Mouse (Mus musculus) limb, embryonic 12.5 days (tissue): ENCODE data around the gene Sema6d. TPM values are rescaled to one million over a fixed set of nuclear protein-coding genes. Genes with fewer than 3 reads are reported as not detected.

Source experiments
- ATAC-seq: fragments of 200-750 bp; cut with Nextera tagmentation; 2 replicates; pipeline ENCODE4 v1.8.0; 2017; ENCODE audit warnings: low read depth, moderate TSS enrichment; ENCODE audit not compliant: insufficient number of reproducible peaks, insufficient read depth, low FRiP score, low TSS enrichment
- H3K27ac ChIP-seq: fragments of 300-500 bp; sonication (generic); 2 replicates; pipeline ENCODE4 v1.5.1; 2016; ENCODE audit warnings: mild to moderate bottlenecking, moderate library complexity
- H3K27me3 ChIP-seq: fragments of 300-500 bp; sonication (generic); 2 replicates; pipeline ENCODE4 v1.6.1; 2016; ENCODE audit warnings: mild to moderate bottlenecking, moderate library complexity
- H3K36me3 ChIP-seq: fragments of 300-500 bp; sonication (generic); 2 replicates; pipeline ENCODE4 v1.6.1; 2016; ENCODE audit warnings: mild to moderate bottlenecking, moderate library complexity
- H3K4me1 ChIP-seq: fragments of 300-500 bp; sonication (generic); replicated peaks from 2 replicates; pipeline ENCODE4 v1.6.1; 2016
- H3K4me2 ChIP-seq: fragments of 300-500 bp; sonication (generic); 2 replicates; pipeline ENCODE4 v1.6.1; 2016; ENCODE audit warnings: mild to moderate bottlenecking, moderate library complexity
- H3K4me3 ChIP-seq: fragments of 300-500 bp; sonication (generic); replicated peaks from 2 replicates; pipeline ENCODE4 v1.5.1; 2016; ENCODE audit warnings: mild to moderate bottlenecking
- H3K9ac ChIP-seq: fragments of 300-500 bp; sonication (generic); replicated peaks from 2 replicates; pipeline ENCODE4 v1.6.1; 2016; ENCODE audit warnings: mild to moderate bottlenecking, moderate library complexity
- H3K9me3 ChIP-seq: fragments of 300-500 bp; sonication (generic); 2 replicates; pipeline ENCODE4 v1.6.1; 2016; ENCODE audit warnings: mild to moderate bottlenecking, moderate library complexity
- WGBS: fragments of 180-500 bp; shearing (Covaris S2); methylation state at CpG from one replicate; pipeline ENCODE4 v1.1.7; 2016; 5-methylcytosine and 5-hydroxymethylcytosine counted together
- polyA plus RNA-seq: library from polyadenylated mRNA; unstranded; fragments of >200 nt; fragmentation: Nextera tagmentation; extraction: Ambion mirVana; gene quantifications from 2 replicates; pipeline ENCODE4 v1.2.1, GENCODE M21; 2016

The Sema6d gene
- polyA plus RNA-seq, 1 experiment from 2014 or later: 6.7 TPM

GRCm38 (mm10) chr2:124176265-124176664 is 86.5 kb downstream of the Sema6d start:
- no peak overlapping the region for H3K4me3 ChIP-seq
- H3K9ac ChIP-seq: no peak overlapping the region
- no peak for ATAC-seq
- no peak overlapping the region for H3K4me2 ChIP-seq
- H3K27me3 ChIP-seq: no peaks in the 10 kb centered on the region
- H3K9me3 ChIP-seq: no peaks in the 10 kb centered on the region
- H3K36me3 ChIP-seq: no peaks in the 10 kb centered on the region
- H3K27ac ChIP-seq: no peak overlapping the region
- 40% methylated on average over 1 of the region's 1 CpGs for WGBS
- no peaks in the 10 kb centered on the region for H3K4me1 ChIP-seq

GRCm38 (mm10) chr2:124176711-124177169 is 87.0 kb downstream of the Sema6d start:
- Histone ChIP-seq H3K9ac (no peak overlapping the region), H3K36me3 (no peaks in the 10 kb centered on the region), H3K4me2 (no peak overlapping the region), H3K4me1 (no peaks in the 10 kb centered on the region), H3K4me3 (no peak overlapping the region), H3K27me3 (no peaks in the 10 kb centered on the region), H3K9me3 (no peaks in the 10 kb centered on the region), H3K27ac (no peak overlapping the region)
- no peak for ATAC-seq
- WGBS: 54% methylated on average over 4 of the region's 4 CpGs

GRCm38 (mm10) chr2:124189271-124189670 is 99.5 kb downstream of the Sema6d start:
- WGBS: 86% methylated on average over 2 of the region's 2 CpGs
- Histone ChIP-seq H3K4me3 (no peak overlapping the region), H3K4me2 (no peak overlapping the region), H3K4me1 (no peaks in the 10 kb centered on the region), H3K9me3 (no peaks in the 10 kb centered on the region), H3K27me3 (no peaks in the 10 kb centered on the region), H3K36me3 (no peaks in the 10 kb centered on the region), H3K9ac (no peak overlapping the region), H3K27ac (no peak overlapping the region)
- ATAC-seq: no peak

GRCm38 (mm10) chr2:124194041-124194440 is 104.3 kb downstream of the Sema6d start:
- Histone ChIP-seq H3K4me3 (no peak overlapping the region), H3K4me1 (no peaks in the 10 kb centered on the region), H3K4me2 (no peak overlapping the region), H3K36me3 (no peaks in the 10 kb centered on the region), H3K27ac (no peak overlapping the region), H3K9ac (no peak overlapping the region), H3K27me3 (no peaks in the 10 kb centered on the region), H3K9me3 (no peaks in the 10 kb centered on the region)
- 80% methylated on average over 5 of the region's 5 CpGs for WGBS
- no peak for ATAC-seq

- no peak for ATAC-seq
- no peaks in the 10 kb centered on the region for H3K9me3 ChIP-seq
- no peak overlapping the region for H3K27ac ChIP-seq
- H3K4me3 ChIP-seq: no peak overlapping the region
- 91% methylated on average over 5 of the region's 5 CpGs for WGBS
- H3K27me3 ChIP-seq: no peaks in the 10 kb centered on the region
- no peaks in the 10 kb centered on the region for H3K36me3 ChIP-seq
- no peak overlapping the region for H3K4me2 ChIP-seq
- no peaks in the 10 kb centered on the region for H3K4me1 ChIP-seq
- no peak overlapping the region for H3K9ac ChIP-seq
These were observed 111.7 kb downstream of the Sema6d start for GRCm38 (mm10) chr2:124201493-124201892.

GRCm38 (mm10) chr2:124202475-124202990 is 112.8 kb downstream of the Sema6d start:
- Histone ChIP-seq H3K4me2 (no peak overlapping the region), H3K4me3 (no peak overlapping the region), H3K27ac (no peak overlapping the region), H3K9ac (no peak overlapping the region), H3K9me3 (no peaks in the 10 kb centered on the region), H3K4me1 (no peaks in the 10 kb centered on the region), H3K27me3 (no peaks in the 10 kb centered on the region), H3K36me3 (no peaks in the 10 kb centered on the region)
- WGBS: 31% methylated on average over 4 of the region's 4 CpGs
- ATAC-seq: no peak

- WGBS: 81% methylated on average over 5 of the region's 5 CpGs
- no peak overlapping the region for H3K4me2 ChIP-seq
- no peaks in the 10 kb centered on the region for H3K27me3 ChIP-seq
- no peak overlapping the region for H3K4me3 ChIP-seq
- no peaks in the 10 kb centered on the region for H3K4me1 ChIP-seq
- no peak overlapping the region for H3K9ac ChIP-seq
- no peaks in the 10 kb centered on the region for H3K36me3 ChIP-seq
- H3K9me3 ChIP-seq: no peaks in the 10 kb centered on the region
- H3K27ac ChIP-seq: no peak overlapping the region
- no peak for ATAC-seq
These were observed 116.0 kb downstream of the Sema6d start for GRCm38 (mm10) chr2:124205811-124206210.

GRCm38 (mm10) chr2:124208251-124208650 is 118.5 kb downstream of the Sema6d start:
- H3K9ac ChIP-seq: no peak overlapping the region
- no peak overlapping the region for H3K27ac ChIP-seq
- H3K4me1 ChIP-seq: no peaks in the 10 kb centered on the region
- no peaks in the 10 kb centered on the region for H3K27me3 ChIP-seq
- H3K4me3 ChIP-seq: no peak overlapping the region
- H3K36me3 ChIP-seq: no peaks in the 10 kb centered on the region
- H3K9me3 ChIP-seq: no peaks in the 10 kb centered on the region
- no peak overlapping the region for H3K4me2 ChIP-seq
- 51% methylated on average over 2 of the region's 2 CpGs for WGBS
- no peak for ATAC-seq

GRCm38 (mm10) chr2:124223559-124223958 is 133.8 kb downstream of the Sema6d start:
- no peaks in the 10 kb centered on the region for H3K4me1 ChIP-seq
- no peak overlapping the region for H3K4me2 ChIP-seq
- H3K27ac ChIP-seq: no peak overlapping the region
- WGBS: 74% methylated on average over 7 of the region's 7 CpGs
- H3K27me3 ChIP-seq: no peaks in the 10 kb centered on the region
- no peaks in the 10 kb centered on the region for H3K36me3 ChIP-seq
- H3K4me3 ChIP-seq: no peak overlapping the region
- H3K9ac ChIP-seq: no peak overlapping the region
- no peak for ATAC-seq
- no peaks in the 10 kb centered on the region for H3K9me3 ChIP-seq

- H3K4me2 ChIP-seq: no peak overlapping the region
- H3K36me3 ChIP-seq: no peaks in the 10 kb centered on the region
- H3K4me3 ChIP-seq: no peak overlapping the region
- no peaks in the 10 kb centered on the region for H3K4me1 ChIP-seq
- no peaks in the 10 kb centered on the region for H3K27me3 ChIP-seq
- H3K9me3 ChIP-seq: no peaks in the 10 kb centered on the region
- no peak overlapping the region for H3K9ac ChIP-seq
- no peak for ATAC-seq
- WGBS: 40% methylated on average over 2 of the region's 2 CpGs
- no peak overlapping the region for H3K27ac ChIP-seq
These were observed 134.6 kb downstream of the Sema6d start for GRCm38 (mm10) chr2:124224328-124224727.

- no peaks in the 10 kb centered on the region for H3K4me1 ChIP-seq
- H3K9ac ChIP-seq: no peak overlapping the region
- H3K27me3 ChIP-seq: no peaks in the 10 kb centered on the region
- ATAC-seq: no peak
- H3K36me3 ChIP-seq: no peaks in the 10 kb centered on the region
- H3K27ac ChIP-seq: no peak overlapping the region
- H3K4me2 ChIP-seq: no peak overlapping the region
- no peaks in the 10 kb centered on the region for H3K9me3 ChIP-seq
- WGBS: 85% methylated on average over 9 of the region's 9 CpGs
- no peak overlapping the region for H3K4me3 ChIP-seq
These were observed 145.0 kb downstream of the Sema6d start for GRCm38 (mm10) chr2:124234636-124235221.
